Mouse (Mus musculus) erythroid progenitor cell, adult 5-6 weeks (primary cell): Measurements from ENCODE around the gene Tfrc. TPM values are rescaled to one million over a fixed set of nuclear protein-coding genes. Genes with fewer than 3 reads are reported as not detected.

Source experiments
- ATAC-seq: replicated peaks from 2 replicates; pipeline ENCODE4 v1.8.0; 2016; ENCODE audit warnings: moderate number of reproducible peaks, mild to moderate bottlenecking, moderate TSS enrichment, inconsistent platforms; ENCODE audit not compliant: poor library complexity, low FRiP score, severe bottlenecking
- total RNA-seq, 2 experiments: library from RNA; stranded (forward) in 1 of 2; stranded (reverse) in 1 of 2; fragments of 150-400 nt in 1 of 2; fragments of 186-747, 209-891 nt in 1 of 2; gene quantifications; 2 replicates each; pipeline versions ENCODE4 v1.2.3 to v1.2.4; 2015 to 2017; ENCODE audit warnings: low replicate concordance in 2 of 2

Gene Tfrc
- total RNA-seq, 2 experiments from 2014 or later: 2,141 to 2,513 TPM

DNA sequence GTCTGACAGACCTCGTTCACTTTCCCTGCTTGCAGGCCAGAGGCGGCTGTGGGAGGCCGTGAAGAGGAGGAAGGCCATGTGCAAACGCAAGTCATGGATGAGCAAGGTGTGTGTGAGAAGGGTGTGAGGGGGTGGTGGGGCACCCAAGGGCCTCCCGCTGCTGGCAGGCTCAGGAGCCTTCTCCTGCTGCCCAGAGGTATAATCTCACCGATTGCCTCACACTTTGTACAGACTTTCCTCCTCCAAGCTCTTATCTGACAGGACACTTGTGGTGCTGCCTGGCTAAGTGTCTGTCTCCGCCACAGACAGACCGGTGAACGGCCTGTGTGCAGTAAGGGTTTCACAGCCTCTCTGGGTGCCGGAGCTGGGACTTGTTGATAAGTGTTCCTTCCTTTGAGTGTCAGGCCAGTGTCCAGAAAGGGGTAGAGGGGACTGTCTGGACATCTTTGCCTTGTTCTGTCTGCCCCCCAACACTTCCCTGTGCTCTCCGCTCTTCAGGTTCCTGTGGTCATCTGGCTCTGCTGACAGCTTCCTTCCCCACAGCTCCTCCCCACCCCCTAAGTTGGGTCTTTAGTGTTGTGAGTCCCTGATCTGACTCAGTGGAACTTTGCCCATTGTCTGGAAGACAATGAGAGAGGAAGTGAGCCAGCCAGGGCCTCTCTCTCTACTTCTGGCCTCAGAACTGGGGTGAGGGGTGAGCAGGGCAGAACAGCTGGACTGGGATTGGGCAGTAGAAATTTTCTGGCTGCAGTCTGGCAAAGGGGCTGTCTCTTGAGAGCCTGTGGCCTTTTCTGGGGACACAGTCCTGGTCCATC lies 57.3 kb downstream of the Tfrc start:
- peak; percentile 83 for ATAC-seq

DNA sequence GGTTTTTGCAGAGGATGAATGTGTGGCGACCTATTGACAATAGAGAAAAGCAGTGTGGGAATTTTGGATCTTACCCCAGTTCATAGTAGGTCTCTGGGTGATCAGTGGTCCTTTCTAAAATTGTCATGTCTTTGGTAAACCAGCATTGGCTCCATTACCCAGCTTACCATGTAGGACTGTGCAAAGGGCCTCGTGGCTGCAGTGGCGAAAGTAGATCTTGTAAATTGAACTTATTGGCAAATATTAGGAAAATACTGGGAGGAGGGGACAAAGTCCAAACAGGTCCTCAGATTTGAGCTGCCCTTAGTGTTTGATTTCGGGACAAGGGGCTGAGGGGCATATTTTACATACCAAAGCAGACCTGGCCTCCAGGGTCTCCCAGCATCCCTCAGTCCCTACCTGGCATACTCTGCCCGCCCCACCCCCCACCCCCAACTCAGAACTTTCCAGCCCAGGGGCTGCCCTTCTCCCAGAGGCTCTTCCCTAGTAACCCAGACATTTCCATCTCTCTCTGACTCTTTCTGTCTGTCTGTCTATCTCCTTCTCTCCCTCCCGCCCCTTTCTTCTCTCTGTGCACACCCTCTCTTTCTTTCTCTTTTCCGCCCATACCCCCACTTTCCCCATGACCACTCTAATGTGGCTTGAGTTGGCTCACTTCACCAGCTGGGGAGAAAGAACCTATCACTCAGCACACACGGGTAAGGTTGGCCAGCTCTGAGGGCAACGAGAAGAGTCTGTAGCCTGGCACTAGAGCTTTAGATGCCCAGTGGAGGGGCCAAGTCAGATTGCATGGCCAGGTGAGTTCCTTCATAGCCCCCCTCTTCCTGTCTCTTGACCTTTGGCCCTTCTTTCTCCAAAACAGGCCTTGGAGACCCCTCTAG lies 58.2 kb downstream of the Tfrc start:
- no peak for ATAC-seq

DNA sequence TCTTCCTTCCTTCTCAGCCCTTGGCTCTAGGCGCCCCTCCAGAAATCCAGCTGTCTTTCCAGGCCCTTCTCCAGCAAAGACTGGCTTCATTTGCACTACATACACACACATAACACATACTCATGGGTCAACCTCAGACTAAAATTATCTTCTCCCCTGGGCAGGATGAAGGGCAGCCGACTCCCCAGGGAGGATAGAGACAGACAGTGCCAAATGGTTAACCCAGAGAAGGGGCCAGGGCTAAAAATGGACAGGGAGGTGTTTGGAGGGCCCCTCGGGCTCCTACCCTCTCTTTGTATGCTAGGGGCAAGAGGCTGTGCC lies 58.8 kb downstream of the Tfrc start:
- ATAC-seq: no peak

DNA sequence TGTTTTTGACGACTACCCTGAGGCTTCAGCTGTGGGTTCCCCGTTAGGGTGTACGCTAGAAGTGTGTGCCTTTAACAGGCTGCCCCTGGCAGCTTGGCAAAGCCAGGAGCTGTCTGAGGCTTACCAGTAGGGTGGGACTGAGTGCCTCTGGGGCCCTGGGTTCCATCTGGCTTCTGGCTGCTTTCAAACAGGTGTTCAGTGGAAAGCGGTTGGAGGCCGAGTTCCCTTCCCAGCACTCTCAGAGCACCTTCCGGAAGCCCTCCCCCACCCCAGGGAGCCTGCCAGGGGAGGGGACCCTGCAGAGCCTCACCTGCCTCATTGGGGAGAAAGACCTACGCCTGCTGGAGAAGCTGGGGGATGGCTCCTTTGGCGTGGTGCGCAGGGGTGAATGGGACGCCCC lies 59.3 kb downstream of the Tfrc start:
- no peak for ATAC-seq

DNA sequence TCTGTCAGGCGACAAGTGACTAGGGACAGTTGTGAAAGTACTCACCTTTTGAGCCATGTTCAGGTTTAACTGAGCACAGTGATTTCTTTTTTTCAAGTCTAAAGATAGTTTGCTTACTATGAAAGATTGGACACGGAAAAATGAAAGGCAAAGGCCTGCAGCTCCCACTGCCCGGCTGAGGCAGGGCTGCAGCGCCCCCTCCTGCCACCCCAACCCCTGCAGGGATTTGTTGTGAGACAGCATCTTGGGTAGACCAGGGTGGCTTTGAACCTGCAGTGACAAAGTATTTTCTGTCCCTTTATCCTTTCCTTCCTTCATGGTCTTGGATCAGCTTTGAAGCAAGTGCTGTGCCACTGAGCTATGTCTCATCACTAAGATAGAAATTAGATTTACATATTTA lies 59.8 kb downstream of the Tfrc start:
- ATAC-seq: no peak

DNA sequence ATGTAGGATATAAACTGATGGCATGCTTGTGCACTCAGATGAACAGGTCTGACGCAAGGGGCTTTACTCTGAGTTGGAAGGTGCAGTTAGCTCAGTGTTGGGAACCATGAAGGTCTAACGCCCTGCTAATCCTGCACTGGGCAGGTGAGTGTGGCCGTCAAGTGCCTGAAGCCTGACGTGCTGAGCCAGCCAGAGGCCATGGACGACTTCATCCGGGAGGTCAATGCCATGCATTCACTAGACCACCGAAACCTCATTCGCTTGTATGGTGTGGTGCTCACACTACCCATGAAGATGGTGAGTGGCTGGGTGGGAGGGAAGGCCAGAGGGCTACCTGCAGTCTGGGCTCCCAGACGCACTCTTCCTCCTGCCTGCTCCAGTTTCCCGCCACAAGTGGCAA lies 60.5 kb downstream of the Tfrc start:
- ATAC-seq: no peak

DNA sequence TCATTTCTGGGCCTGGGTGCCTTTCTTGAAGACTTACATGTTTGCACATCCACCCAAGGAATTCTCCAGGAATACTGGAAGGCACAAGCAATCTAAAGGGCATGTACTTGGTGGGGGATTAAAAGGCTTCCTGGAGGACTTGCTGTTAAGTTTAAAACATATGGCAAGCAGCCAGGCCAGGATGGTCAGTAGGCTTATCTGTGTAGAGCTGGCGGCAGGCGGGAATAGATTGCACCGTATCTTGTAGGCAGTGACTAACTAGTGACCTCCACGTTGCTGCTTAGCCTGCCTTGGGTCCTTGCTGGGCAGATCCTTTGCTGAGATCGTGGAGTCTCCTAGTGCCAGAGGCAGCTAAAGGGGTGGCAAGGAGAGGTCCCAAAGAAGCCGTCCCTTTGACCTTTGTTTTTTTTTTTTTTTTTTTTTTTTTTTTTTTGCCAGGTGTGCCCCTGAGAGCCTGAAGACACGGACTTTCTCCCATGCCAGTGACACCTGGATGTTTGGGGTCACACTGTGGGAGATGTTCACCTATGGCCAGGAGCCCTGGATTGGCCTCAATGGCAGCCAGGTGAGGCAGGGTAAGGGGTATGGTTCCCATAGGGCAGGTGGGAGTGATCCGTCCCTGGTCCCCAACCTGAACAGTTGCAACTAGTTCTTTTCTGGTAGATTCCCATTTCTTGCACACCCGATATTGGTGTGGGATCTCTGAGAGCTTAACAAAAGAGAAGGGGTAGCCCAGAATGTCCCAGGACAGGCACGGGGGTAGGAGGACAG lies 61.8 kb downstream of the Tfrc start:
- ATAC-seq: peak; percentile 58

DNA sequence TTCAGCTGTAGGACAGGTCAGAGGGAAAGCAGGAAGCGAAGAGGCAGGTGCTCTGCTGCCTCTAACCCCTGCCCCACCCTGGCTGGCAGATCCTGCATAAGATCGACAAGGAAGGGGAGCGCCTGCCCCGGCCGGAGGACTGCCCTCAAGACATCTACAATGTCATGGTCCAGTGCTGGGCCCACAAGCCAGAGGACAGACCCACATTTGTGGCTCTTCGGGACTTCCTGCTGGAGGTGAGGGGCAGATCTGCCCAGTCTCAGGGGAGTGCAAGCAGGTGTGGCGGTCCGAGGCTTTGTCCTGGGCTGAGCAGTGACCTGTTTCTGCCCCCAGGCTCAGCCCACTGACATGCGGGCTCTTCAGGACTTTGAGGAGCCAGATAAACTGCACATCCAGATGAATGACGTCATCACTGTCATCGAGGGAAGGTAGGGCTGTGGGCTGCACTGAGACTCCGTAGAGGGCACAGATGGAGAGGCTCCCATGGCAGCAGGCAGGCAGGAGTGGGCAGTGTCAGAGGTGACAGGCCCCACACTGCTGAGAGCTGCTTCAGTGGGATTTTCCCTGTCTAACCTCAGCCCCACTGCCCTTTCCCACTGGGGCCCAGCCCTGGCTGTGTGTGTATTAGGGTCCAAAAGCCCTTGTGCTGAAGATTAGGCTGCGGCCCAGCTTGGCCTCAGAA lies 62.6 kb downstream of the Tfrc start:
- ATAC-seq: no peak

DNA sequence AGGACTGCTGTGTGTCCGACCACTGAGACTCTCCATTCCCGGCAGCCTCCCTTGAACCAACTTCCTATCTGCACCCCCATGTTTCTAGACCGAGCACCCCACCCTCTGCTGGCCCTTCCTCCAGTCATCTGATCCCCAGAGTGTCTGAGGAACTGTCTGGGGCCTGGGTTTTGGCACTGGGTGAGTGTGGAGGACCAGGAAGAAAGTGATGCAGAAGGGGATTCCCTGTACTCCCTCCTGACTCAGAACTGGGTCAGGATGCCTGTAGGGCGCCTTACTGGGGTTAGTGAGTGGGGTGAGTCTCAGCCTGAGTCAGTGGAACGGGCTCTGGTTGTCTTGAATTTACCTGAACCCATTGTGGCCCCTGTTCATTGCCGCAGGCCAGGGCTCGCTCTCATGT lies 63.5 kb downstream of the Tfrc start:
- no peak; the same call in 1 of the 2 replicates for ATAC-seq

DNA sequence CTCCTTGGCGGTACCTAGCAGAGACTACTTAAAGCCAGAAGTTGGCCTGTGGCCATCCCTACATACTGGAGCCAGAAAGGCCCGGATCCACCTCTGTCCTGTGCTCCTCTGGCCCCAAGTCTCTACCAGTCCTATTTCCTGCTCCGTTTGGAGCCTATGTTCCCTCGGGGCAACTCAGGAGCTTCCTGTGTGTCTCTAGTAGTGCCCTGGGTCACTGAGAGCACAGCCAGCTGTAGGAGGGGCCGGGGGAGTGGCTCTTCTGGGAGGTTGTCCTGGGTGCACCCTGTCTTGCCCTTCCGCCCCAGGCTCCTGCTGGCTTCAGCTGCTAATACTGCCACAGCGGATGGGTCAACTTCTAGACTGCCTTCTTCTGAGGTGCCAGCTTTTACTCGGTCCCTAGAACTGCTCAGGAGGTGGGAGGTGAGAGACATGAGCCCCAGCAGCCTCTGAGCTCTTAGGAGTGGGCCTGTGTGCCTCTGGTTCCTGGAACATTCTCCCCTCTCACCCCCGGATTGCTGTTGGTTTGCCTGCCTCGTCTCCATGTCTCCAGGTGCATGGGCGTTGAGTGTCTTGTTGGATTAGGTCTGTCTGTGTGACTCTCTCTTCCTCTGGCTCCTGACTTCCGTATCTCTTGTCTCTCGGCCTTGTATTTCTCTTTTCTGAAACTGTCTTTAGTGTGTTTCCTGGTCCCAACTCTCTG lies 64.3 kb downstream of the Tfrc start:
- peak; percentile 53 for ATAC-seq

DNA sequence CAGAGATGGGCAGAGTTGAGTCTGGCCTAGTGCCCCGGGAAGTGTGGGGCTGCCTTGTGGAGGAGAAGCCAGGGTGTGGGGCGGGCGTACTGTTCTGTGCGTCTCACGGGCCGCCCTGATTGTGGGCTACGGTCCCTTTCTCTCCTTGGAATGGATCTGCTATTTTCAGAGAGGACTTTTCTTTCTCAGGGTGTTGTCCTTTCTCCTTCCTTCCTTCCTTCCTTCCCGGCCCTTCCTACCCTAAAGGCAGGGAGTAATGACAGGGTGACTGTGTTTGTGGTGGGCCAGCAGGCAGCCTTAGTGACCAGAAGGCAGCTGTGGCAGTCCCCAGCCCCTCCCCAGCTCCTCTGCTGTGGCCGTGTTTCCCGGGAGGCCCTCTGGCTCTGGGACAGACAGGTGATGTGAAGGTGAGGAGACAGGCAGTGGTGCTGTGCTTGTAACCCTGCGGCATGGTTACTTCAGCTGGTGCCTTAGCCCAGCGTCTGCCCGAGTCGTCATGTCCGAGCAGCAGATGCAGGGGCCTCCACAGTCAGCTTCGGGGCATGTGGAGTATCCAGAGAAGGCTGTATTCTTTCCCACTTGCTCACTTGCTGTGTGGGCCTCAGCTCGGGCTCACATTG lies 65.5 kb downstream of the Tfrc start:
- ATAC-seq: no peak

DNA sequence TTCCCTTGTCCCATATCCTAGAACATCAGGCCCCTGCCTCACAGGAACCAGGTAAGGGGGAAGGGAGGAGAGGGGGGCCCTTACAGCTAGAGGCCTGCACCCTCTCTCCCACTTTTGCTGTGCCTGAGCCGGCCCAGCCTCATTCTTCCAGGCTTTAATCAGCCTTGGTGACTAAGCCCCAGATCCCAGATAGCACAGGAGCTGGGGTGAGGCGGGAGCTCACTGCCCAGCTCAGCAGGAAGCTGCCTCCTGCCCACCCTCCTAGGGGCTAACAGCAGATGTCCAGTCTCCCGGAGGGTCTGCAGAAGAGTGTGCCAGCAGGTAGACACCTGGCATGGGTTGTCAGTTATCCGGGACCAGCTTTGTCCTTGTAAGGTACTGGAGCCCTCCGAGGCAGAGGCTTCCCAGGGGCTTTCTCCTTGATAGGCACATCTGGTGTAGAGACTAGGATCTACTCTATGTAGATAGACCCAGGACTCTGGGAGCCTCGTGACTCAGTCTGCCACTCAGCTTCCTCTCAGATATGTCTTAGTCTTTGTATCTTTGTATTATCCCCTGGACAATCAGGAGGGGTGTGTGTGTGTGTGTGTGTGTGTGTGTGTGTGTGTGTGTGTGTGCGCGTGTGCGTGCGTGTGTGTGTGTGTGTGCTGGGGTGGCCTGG lies 68.5 kb downstream of the Tfrc start:
- no peak for ATAC-seq

DNA sequence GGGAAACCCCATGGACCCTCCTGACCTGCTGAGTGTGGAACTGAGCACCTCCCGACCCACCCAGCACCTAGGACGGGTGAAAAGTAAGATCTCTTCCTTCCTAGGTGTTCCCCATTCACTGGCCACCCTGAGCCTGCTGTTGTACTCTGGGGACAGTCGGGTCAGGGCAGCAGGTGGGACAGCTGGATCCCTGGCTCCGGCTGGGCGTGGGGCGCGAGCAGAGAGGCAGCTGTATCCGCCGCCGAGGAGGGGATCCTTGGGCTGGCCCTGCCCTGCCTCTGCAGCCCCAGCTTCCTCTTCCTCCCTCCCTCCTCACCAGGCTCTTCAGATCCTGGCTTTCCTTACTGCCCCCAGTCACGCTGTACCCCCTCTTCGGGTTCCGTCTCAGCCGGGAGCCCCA lies 69.2 kb downstream of the Tfrc start:
- ATAC-seq: no peak

DNA sequence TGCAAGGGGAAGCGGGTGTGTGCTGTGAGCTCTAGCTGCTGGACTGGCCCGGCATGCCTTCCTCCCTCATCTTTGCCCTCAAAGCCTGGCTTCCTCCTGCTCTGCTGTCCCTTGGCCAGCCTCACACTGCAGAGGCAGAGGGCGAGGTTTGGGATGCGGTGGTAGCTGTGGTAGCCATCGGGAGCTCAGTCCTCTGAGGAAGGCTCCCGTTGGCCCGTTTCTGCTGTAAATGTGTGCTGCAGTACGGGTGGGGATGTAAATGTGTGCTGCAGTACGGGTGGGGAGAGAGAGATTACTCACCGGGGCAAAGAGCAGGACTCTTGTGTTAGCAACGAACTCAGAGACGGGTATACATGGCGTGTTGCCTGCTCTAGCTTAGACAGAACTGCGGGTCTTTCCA lies 70.1 kb downstream of the Tfrc start:
- no peak for ATAC-seq

DNA sequence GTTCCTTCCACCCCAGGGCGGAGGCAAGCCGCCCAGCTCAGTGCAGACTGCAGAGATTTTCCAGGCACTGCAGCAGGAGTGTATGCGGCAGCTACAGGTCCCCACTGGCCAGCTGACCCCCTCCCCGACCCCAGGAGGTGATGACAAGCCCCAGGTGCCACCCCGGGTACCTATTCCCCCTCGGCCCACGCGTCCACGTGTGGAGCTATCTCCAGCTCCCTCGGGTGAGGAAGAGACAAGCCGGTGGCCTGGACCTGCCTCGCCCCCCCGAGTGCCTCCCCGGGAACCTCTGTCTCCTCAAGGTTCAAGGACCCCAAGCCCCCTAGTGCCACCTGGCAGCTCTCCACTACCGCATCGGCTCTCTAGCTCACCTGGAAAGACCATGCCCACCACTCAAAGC lies 71.3 kb downstream of the Tfrc start:
- ATAC-seq: no peak

DNA sequence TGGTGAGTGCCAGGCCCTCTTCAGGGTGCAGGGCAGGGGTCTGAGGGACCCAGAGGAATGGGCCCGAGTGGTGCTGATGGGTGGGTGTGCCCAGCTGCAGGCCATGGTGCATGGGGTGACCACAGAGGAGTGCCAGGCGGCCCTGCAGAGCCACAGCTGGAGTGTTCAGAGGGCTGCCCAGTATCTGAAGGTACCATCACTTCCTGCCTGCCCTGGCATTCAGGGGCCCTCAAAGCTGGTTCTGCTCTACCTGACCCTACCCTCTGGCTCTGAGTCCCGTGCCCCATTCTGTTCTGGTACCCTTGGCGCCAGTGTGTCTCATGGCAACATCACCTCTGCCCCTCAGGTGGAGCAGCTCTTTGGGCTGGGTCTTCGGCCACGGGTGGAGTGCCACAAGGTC lies 72.1 kb downstream of the Tfrc start:
- no peak for ATAC-seq

DNA sequence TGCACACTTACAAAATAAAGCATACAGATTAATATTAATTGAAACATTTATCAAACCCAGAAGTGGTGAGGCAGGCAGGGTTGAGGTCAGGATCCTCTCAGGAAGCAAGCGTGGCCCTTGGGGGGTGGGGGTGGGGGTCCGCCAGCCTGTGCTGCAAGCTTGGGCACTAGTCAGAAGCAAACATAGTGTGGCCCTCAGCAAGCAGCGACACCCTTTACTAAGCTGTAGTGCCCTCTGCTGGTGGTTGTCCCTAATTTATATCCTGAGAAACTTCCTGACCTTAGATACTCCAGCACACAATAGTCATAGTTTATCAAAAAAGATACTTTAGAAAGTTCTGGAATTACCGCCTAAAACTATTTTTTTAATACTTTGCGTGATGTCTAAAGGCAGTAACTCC lies 73.5 kb downstream of the Tfrc start:
- ATAC-seq: peak; percentile 62
